Mouse (Mus musculus) intestine, embryonic 15.5 days (tissue): ENCODE data around the gene Plekhm1. TPM values are rescaled to one million over a fixed set of nuclear protein-coding genes. Genes with fewer than 3 reads are reported as not detected.

Experiments used
- ATAC-seq: fragments of 200-750 bp; cut with Nextera tagmentation; 2 replicates; pipeline ENCODE4 v1.8.0; 2017; ENCODE audit warnings: moderate TSS enrichment, moderate library complexity
- H3K27ac ChIP-seq: fragments of 300-500 bp; sonication (generic); 2 replicates; pipeline ENCODE4 v1.5.1; 2015; ENCODE audit warnings: mild to moderate bottlenecking, inconsistent platforms
- H3K27me3 ChIP-seq: fragments of 300-500 bp; sonication (generic); replicated peaks from 2 replicates; pipeline ENCODE4 v1.6.1; 2015; ENCODE audit warnings: inconsistent platforms
- H3K36me3 ChIP-seq: fragments of 300-500 bp; sonication (generic); 2 replicates; pipeline ENCODE4 v1.6.1; 2015; ENCODE audit warnings: inconsistent platforms
- H3K4me1 ChIP-seq: fragments of 300-500 bp; sonication (generic); replicated peaks from 2 replicates; pipeline ENCODE4 v1.6.1; 2015; ENCODE audit warnings: inconsistent platforms
- H3K4me2 ChIP-seq: fragments of 300-500 bp; sonication (generic); replicated peaks from 2 replicates; pipeline ENCODE4 v1.6.1; 2015; ENCODE audit warnings: mild to moderate bottlenecking, inconsistent platforms
- H3K4me3 ChIP-seq: fragments of 300-500 bp; sonication (generic); replicated peaks from 2 replicates; pipeline ENCODE4 v1.5.1; 2015; ENCODE audit warnings: inconsistent platforms
- H3K9ac ChIP-seq: fragments of 300-500 bp; sonication (generic); 2 replicates; pipeline ENCODE4 v1.6.1; 2015; ENCODE audit warnings: inconsistent platforms
- H3K9me3 ChIP-seq: fragments of 300-500 bp; sonication (generic); 2 replicates; pipeline ENCODE4 v1.6.1; 2016; ENCODE audit warnings: inconsistent platforms
- WGBS: fragments of 180-500 bp; shearing (Covaris S2); methylation state at CpG from one replicate; pipeline ENCODE4 v1.1.7; 2015; 5-methylcytosine and 5-hydroxymethylcytosine counted together
- polyA plus RNA-seq: library from polyadenylated mRNA; unstranded; fragments of >200 nt; fragmentation: Nextera tagmentation; extraction: Ambion mirVana; gene quantifications from 2 replicates; pipeline ENCODE4 v1.2.1, GENCODE M21; 2015

The Plekhm1 gene
- polyA plus RNA-seq, 1 experiment from 2014 or later: 5.6 TPM

- 68% methylated on average over 1 of the region's 1 CpGs for WGBS
- Histone ChIP-seq H3K36me3 (no peaks in the 10 kb centered on the region), H3K9ac (no peak overlapping the region), H3K27ac (no peak overlapping the region), H3K4me1 (0 out of 2 replicates have a peak, but pooled peaks cover 5% of the 10 kb centered on the region), H3K9me3 (no peaks in the 10 kb centered on the region), H3K4me2 (no peak overlapping the region), H3K4me3 (no peak overlapping the region), H3K27me3 (no peaks in the 10 kb centered on the region)
- no peak for ATAC-seq
Measured at GRCm38 (mm10) chr11:103318042-103318441, 94.4 kb downstream of the Plekhm1 start.

GRCm38 (mm10) chr11:103315379-103315778 is 97.1 kb downstream of the Plekhm1 start:
- H3K9ac ChIP-seq: no peak overlapping the region
- no peak overlapping the region for H3K4me3 ChIP-seq
- H3K4me2 ChIP-seq: no peak overlapping the region
- WGBS: 75% methylated on average over 5 of the region's 5 CpGs
- H3K4me1 ChIP-seq: peaks cover 7% of the 10 kb centered on the region
- ATAC-seq: no peak
- no peak overlapping the region for H3K27ac ChIP-seq
- H3K36me3 ChIP-seq: no peaks in the 10 kb centered on the region
- H3K9me3 ChIP-seq: no peaks in the 10 kb centered on the region
- H3K27me3 ChIP-seq: no peaks in the 10 kb centered on the region

- no peaks in the 10 kb centered on the region for H3K36me3 ChIP-seq
- ATAC-seq: no peak
- H3K4me1 ChIP-seq: peaks cover 6% of the 10 kb centered on the region
- H3K27me3 ChIP-seq: no peaks in the 10 kb centered on the region
- no peak overlapping the region for H3K4me2 ChIP-seq
- H3K4me3 ChIP-seq: no peak overlapping the region
- H3K9me3 ChIP-seq: no peaks in the 10 kb centered on the region
- H3K27ac ChIP-seq: no peak overlapping the region
- 59% methylated on average over 10 of the region's 10 CpGs for WGBS
- H3K9ac ChIP-seq: no peak overlapping the region
Measured at GRCm38 (mm10) chr11:103314736-103315374, 97.6 kb downstream of the Plekhm1 start.

Other genes with a start within 250 kb of the Plekhm1 start
- 2.0 and 2.2 TPM in 2 replicates for gene Fmnl1, start 241.6 kb downstream of the Plekhm1 start, polyA plus RNA-seq
- 0.73 and 1.0 TPM in 2 replicates for gene 1700023F06Rik, start 204.1 kb downstream of the Plekhm1 start, polyA plus RNA-seq
- not detected in 2 replicates for gene Spata32, start 194.3 kb downstream of the Plekhm1 start, polyA plus RNA-seq
- gene Map3k14, start 145.2 kb downstream of the Plekhm1 start, polyA plus RNA-seq: 2.9 and 3.6 TPM in 2 replicates
- 33.0 and 36.2 TPM in 2 replicates for gene Arhgap27, start 49.0 kb downstream of the Plekhm1 start, polyA plus RNA-seq
- gene Lrrc37a, start 91.9 kb upstream of the Plekhm1 start, polyA plus RNA-seq: not detected in 2 replicates
- not detected in 2 replicates for gene Gm884, start 208.5 kb upstream of the Plekhm1 start, polyA plus RNA-seq
- gene Lyzl6, start 226.2 kb upstream of the Plekhm1 start, polyA plus RNA-seq: not detected in 2 replicates
- gene Rprml, start 236.9 kb upstream of the Plekhm1 start, polyA plus RNA-seq: 0.44 and 0.52 TPM in 2 replicates